Mouse (Mus musculus) gastrocnemius, postnatal 25 days (tissue): ENCODE data around the gene Dnm1. TPM values are rescaled to one million over a fixed set of nuclear protein-coding genes. Genes with fewer than 3 reads are reported as not detected.
"Not testable (repeated sequence)": the region's sequence is repeated elsewhere in the genome, so short reads cannot be mapped to it uniquely, and the experiment has no call there.

Experiments used
- DNase-seq: peaks from one replicate; pipeline ENCODE4 v3.0.0; 2022
- total RNA-seq, 2 experiments: library from RNA; stranded (reverse); gene quantifications; 1 replicate in 1 of 2; 2 replicates in 1 of 2; pipeline ENCODE4 v1.2.3; 2021

The Dnm1 gene
- total RNA-seq, 2 experiments from 2014 or later, result 6.0 to 8.7 TPM

- DNase-seq, result peak; percentile 81
These were observed 40.7 kb downstream of the Dnm1 start for GRCm38 (mm10) chr2:32312318-32312964.

GRCm38 (mm10) chr2:32311443-32312317 is 41.5 kb downstream of the Dnm1 start:
- DNase-seq, result peak; percentile 4

- peak; percentile 5 for DNase-seq
These were observed 42.9 kb downstream of the Dnm1 start for GRCm38 (mm10) chr2:32310096-32310845.

- DNase-seq, result peak; percentile 5
These were observed 44.1 kb downstream of the Dnm1 start for GRCm38 (mm10) chr2:32308870-32309568.

GRCm38 (mm10) chr2:32307941-32308760 is 45.0 kb downstream of the Dnm1 start:
- no peak for DNase-seq

DNA sequence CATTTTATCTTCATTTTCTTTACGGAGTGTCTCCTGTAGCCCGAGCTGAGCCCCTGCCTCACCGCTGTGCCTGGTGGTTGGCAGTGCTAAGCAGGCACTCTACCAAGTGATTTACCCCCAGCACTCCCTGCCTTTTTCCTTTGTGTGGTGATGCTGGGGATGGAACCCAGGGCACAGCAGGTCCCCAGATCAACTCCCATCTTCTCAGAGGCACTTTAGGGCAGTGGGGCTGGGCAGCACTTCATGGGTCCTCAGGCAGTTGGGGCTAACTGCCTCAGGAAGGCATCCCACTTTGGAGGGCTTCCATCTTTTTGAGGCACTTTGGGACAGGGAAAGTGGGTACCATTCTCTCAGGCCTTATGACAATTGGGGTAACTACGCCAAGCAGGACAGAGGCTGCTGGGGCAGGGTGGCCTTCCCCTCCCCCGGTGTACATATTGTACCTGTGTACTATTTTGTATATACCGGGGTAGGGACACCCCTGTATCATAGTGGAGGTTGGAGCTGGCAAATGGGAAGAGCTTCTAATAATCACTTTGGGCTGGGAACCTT is 45.8 kb downstream of the Dnm1 start:
- DNase-seq, result no peak

- no peak for DNase-seq
These were observed 47.0 kb downstream of the Dnm1 start for GRCm38 (mm10) chr2:32306176-32306575.

GRCm38 (mm10) chr2:32305668-32306067 is 47.5 kb downstream of the Dnm1 start:
- no peak for DNase-seq

GRCm38 (mm10) chr2:32304145-32304832 is 48.8 kb downstream of the Dnm1 start:
- no peak for DNase-seq

DNA sequence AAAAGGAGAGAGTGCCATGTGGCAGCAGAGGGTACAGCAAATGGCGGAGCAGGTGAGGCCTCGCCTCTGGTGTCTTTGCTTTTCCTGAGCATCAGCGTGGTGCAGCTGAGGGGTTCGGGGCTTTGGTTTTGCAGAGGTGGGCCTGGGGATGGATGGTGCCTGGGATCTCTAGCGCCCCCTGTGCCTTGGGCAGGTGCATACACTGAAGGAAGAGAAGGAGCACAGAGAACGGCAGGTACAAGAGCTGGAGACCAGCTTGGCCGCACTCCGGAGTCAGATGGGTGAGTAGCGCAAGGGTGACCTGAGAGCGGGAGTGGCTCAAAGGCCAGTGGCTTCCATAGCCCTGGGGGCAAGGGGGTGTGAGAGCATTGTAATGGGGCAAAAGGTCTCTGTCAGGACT is 50.2 kb downstream of the Dnm1 start:
- no peak for DNase-seq

- no peak for DNase-seq
These were observed 53.7 kb downstream of the Dnm1 start for GRCm38 (mm10) chr2:32299469-32299868.

DNA sequence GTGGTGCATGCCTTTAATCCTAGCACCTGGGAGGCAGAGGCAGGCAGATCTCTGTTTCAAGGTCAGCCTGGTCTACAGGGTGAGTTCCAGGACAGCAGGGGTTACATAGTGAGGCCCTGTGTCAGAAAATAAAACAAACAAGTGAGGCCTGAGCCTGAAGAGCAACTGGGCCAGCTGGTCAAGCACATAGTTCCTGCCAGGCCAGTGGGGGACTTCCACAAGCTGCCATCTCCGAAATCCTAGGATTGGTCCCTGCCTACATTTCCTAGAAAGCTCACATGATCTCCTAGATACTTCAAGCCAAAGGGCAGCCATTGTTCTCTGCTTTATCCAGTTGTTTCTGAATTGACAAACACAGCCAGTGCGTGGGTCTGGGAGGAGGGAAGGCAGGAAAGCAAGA is 57.3 kb downstream of the Dnm1 start:
- not testable (repeated sequence) for DNase-seq

- DNase-seq, result no peak
These were observed 57.9 kb downstream of the Dnm1 start for GRCm38 (mm10) chr2:32295285-32295684.

DNA sequence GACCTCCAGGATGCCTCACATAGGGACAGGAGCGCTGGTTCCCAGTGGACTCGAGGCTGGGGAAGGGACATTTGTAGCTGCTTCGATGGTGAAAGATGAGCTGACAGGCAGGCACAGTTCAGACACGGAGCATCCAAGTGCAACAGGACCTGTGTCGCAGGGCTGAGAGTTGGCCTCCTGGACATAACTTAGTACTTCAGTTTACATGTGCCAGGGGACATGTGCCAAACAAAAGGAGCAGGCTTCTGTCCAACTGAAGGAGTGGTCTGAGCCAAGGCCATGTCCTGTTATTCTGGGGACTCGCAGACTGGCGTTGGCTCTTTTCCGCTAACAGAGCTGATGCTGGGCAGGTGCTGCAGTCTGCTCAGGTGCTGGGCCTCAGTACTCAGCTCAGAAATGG is 58.8 kb downstream of the Dnm1 start:
- peak; percentile 82 for DNase-seq

GRCm38 (mm10) chr2:32289578-32289977 is 63.6 kb downstream of the Dnm1 start:
- no peak for DNase-seq

DNA sequence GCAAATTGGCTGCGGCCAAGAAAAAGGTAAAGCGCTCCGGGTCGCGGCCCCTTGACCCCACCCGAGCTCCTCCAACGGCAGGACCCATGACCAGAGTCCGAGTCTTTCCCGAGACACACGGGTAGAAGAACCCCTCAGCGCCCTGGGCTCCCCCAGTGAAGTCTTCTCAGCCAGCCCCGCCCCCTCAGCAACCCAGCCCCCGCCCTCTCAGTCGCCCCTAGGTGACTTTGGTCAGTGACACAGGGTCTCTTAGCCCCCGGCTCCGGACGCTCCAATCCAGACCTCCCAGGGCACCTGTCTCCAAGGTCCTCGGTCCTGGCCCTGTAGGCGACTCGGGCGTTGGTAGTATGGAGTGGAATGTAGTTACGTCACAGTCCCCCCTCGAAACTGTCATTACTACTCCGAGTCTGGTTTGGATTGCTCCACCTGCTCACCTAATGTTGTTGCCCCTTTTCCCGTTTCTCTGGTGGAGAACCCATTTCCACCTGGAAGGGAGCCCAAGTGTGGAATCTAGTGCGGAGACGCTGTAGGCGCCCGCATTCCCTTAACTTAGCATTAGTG is 64.7 kb downstream of the Dnm1 start:
- no peak for DNase-seq

GRCm38 (mm10) chr2:32287923-32288367 is 65.2 kb downstream of the Dnm1 start, which contains the start of gene Swi5:
Swi5 (minus strand) TSS chr2:32288075.
- peak; percentile 99 for DNase-seq

GRCm38 (mm10) chr2:32287334-32287840 is 65.8 kb downstream of the Dnm1 start, which contains the start of gene Golga2:
Golga2 (plus strand) TSS chr2:32287384.
- DNase-seq, result no peak

- DNase-seq, result no peak
These were observed 69.2 kb downstream of the Dnm1 start for GRCm38 (mm10) chr2:32283986-32284385.
